Mouse (Mus musculus) hindbrain, embryonic 11.5 days (tissue): ENCODE data around the gene Ttc33. TPM values are rescaled to one million over a fixed set of nuclear protein-coding genes. Genes with fewer than 3 reads are reported as not detected.
"Not testable (repeated sequence)": the region's sequence is repeated elsewhere in the genome, so short reads cannot be mapped to it uniquely, and the experiment has no call there.

ENCODE experiments used
- ATAC-seq: fragments of 200-750 bp; cut with Nextera tagmentation; 2 replicates; pipeline ENCODE4 v1.8.0; 2017; ENCODE audit warnings: mild to moderate bottlenecking, moderate TSS enrichment, moderate library complexity; ENCODE audit not compliant: low FRiP score
- DNase-seq: peaks from one replicate; pipeline ENCODE4 v3.0.0-alpha.2; 2015; ENCODE audit warnings: low spot score
- H3K27ac ChIP-seq: fragments of 300-500 bp; sonication (generic); 2 replicates; pipeline ENCODE4 v1.5.1; 2014; ENCODE audit warnings: mild to moderate bottlenecking, low read depth, low read length
- H3K27me3 ChIP-seq: fragments of 300-500 bp; sonication (generic); 2 replicates; pipeline ENCODE4 v1.6.1; 2014; ENCODE audit warnings: mild to moderate bottlenecking, low read length, moderate library complexity, mixed read lengths; ENCODE audit not compliant: control insufficient read depth, insufficient read depth
- H3K36me3 ChIP-seq: fragments of 300-500 bp; sonication (generic); 2 replicates; pipeline ENCODE4 v1.6.1; 2014; ENCODE audit warnings: mild to moderate bottlenecking, low read length, moderate library complexity, mixed read lengths; ENCODE audit not compliant: control insufficient read depth, insufficient read depth
- H3K4me1 ChIP-seq: fragments of 300-500 bp; sonication (generic); replicated peaks from 2 replicates; pipeline ENCODE4 v1.6.1; 2014; ENCODE audit warnings: low read length, mixed read lengths; ENCODE audit not compliant: control insufficient read depth, insufficient read depth
- H3K4me2 ChIP-seq: fragments of 300-500 bp; sonication (generic); replicated peaks from 2 replicates; pipeline ENCODE4 v1.6.1; 2014; ENCODE audit warnings: mild to moderate bottlenecking, low read depth, low read length
- H3K4me3 ChIP-seq: fragments of 300-500 bp; sonication (generic); 2 replicates; pipeline ENCODE4 v1.5.1; 2014; ENCODE audit warnings: low read depth, low read length
- H3K9ac ChIP-seq: fragments of 300-500 bp; sonication (generic); 2 replicates; pipeline ENCODE4 v1.6.1; 2014; ENCODE audit warnings: low read depth, low read length
- H3K9me3 ChIP-seq: fragments of 300-500 bp; sonication (generic); 2 replicates; pipeline ENCODE4 v1.6.1; 2016; ENCODE audit warnings: low read length; ENCODE audit not compliant: control insufficient read depth
- WGBS: fragments of 180-500 bp; shearing (Covaris S2); extraction: QIAGEN DNeasy Blood & Tissue Kit; methylation state at CpG from one replicate; pipeline ENCODE4 v1.1.7; 2014; 5-methylcytosine and 5-hydroxymethylcytosine counted together
- polyA plus RNA-seq: library from polyadenylated mRNA; unstranded; fragments of >200 nt; fragmentation: Nextera tagmentation; extraction: Ambion mirVana; gene quantifications from 2 replicates; pipeline ENCODE4 v1.2.1, GENCODE M21; 2014

Gene Ttc33
- polyA plus RNA-seq, 1 experiment from 2014 or later, result 50.6 TPM

- no peaks in the 10 kb centered on the region for H3K27me3 ChIP-seq
- H3K4me2 ChIP-seq, result no peak overlapping the region
- no peak overlapping the region for H3K9ac ChIP-seq
- WGBS, result 95% methylated on average over 6 of the region's 6 CpGs
- no peak overlapping the region for H3K27ac ChIP-seq
- DNase-seq, result no peak
- no peaks in the 10 kb centered on the region for H3K9me3 ChIP-seq
- ATAC-seq, result no peak
- no peaks in the 10 kb centered on the region for H3K4me1 ChIP-seq
- no peak overlapping the region for H3K4me3 ChIP-seq
- H3K36me3 ChIP-seq, result no peaks in the 10 kb centered on the region
Measured at GRCm38 (mm10) chr15:5194446-5194845, 9.1 kb downstream of the Ttc33 start.

- 84% methylated on average over 9 of the region's 9 CpGs for WGBS
Measured at GRCm38 (mm10) chr15:5194931-5195330, 9.6 kb downstream of the Ttc33 start.

GRCm38 (mm10) chr15:5195987-5196514, 10.7 kb downstream of the Ttc33 start:
- no peaks in the 10 kb centered on the region for H3K27me3 ChIP-seq
- DNase-seq, result no peak
- no peak for ATAC-seq
- no peak overlapping the region for H3K9ac ChIP-seq
- no peak overlapping the region for H3K4me2 ChIP-seq
- H3K4me1 ChIP-seq, result no peaks in the 10 kb centered on the region
- H3K4me3 ChIP-seq, result no peak overlapping the region
- H3K27ac ChIP-seq, result no peak overlapping the region
- WGBS, result 72% methylated on average over 4 of the region's 4 CpGs
- no peaks in the 10 kb centered on the region for H3K9me3 ChIP-seq
- no peaks in the 10 kb centered on the region for H3K36me3 ChIP-seq

More at GRCm38 (mm10) chr15:5194931-5195330, 9.6 kb downstream of the Ttc33 start:
- no peaks in the 10 kb centered on the region for H3K36me3 ChIP-seq
- H3K27me3 ChIP-seq, result no peaks in the 10 kb centered on the region
- no peak overlapping the region for H3K27ac ChIP-seq
- H3K9me3 ChIP-seq, result no peaks in the 10 kb centered on the region
- H3K4me3 ChIP-seq, result no peak overlapping the region
- DNase-seq, result no peak
- H3K9ac ChIP-seq, result no peak overlapping the region
- H3K4me1 ChIP-seq, result no peaks in the 10 kb centered on the region
- H3K4me2 ChIP-seq, result no peak overlapping the region
- ATAC-seq, result no peak

GRCm38 (mm10) chr15:5196691-5197090, 11.4 kb downstream of the Ttc33 start:
- Histone ChIP-seq H3K4me2 (no peak overlapping the region), H3K27me3 (no peaks in the 10 kb centered on the region), H3K9me3 (no peaks in the 10 kb centered on the region), H3K36me3 (no peaks in the 10 kb centered on the region), H3K4me1 (no peaks in the 10 kb centered on the region), H3K9ac (no peak overlapping the region), H3K27ac (no peak overlapping the region), H3K4me3 (no peak overlapping the region)
- no peak for ATAC-seq
- WGBS, result 62% methylated on average over 4 of the region's 4 CpGs
- DNase-seq, result no peak

- no peak for ATAC-seq
- no peak overlapping the region for H3K27ac ChIP-seq
Measured at GRCm38 (mm10) chr15:5205222-5205621, 19.9 kb downstream of the Ttc33 start.

GRCm38 (mm10) chr15:5209116-5209515, 23.8 kb downstream of the Ttc33 start:
- H3K4me2 ChIP-seq, result no peak overlapping the region
- no peaks in the 10 kb centered on the region for H3K27me3 ChIP-seq
- H3K36me3 ChIP-seq, result no peaks in the 10 kb centered on the region; the same call in 1 of the 2 replicates
- no peak overlapping the region for H3K9ac ChIP-seq
- no peak overlapping the region for H3K4me3 ChIP-seq
- DNase-seq, result no peak
- WGBS, result 95% methylated on average over 3 of the region's 3 CpGs
- H3K4me1 ChIP-seq, result no peaks in the 10 kb centered on the region
- no peaks in the 10 kb centered on the region for H3K9me3 ChIP-seq
- no peak overlapping the region for H3K27ac ChIP-seq
- ATAC-seq, result no peak

More at GRCm38 (mm10) chr15:5205222-5205621, 19.9 kb downstream of the Ttc33 start:
- DNase-seq, result no peak
- no peak overlapping the region for H3K9ac ChIP-seq
- no peaks in the 10 kb centered on the region for H3K9me3 ChIP-seq
- 90% methylated on average over 9 of the region's 9 CpGs for WGBS
- no peaks in the 10 kb centered on the region for H3K4me1 ChIP-seq
- no peaks in the 10 kb centered on the region for H3K36me3 ChIP-seq
- no peaks in the 10 kb centered on the region for H3K27me3 ChIP-seq
- H3K4me3 ChIP-seq, result no peak overlapping the region
- no peak overlapping the region for H3K4me2 ChIP-seq

GRCm38 (mm10) chr15:5220491-5220890, 35.2 kb downstream of the Ttc33 start:
- no peak overlapping the region for H3K4me2 ChIP-seq
- whole genome bisulfite sequencing, result 93% methylated on average over 6 of the region's 6 CpGs
- H3K27ac ChIP-seq, result no peak overlapping the region
- no peak overlapping the region for H3K4me3 ChIP-seq
- no peaks in the 10 kb centered on the region for H3K4me1 ChIP-seq
- DNase-seq (no peak), ATAC-seq (no peak)
- H3K9me3 ChIP-seq, result no peaks in the 10 kb centered on the region
- no peaks in the 10 kb centered on the region for H3K27me3 ChIP-seq
- H3K36me3 ChIP-seq, result no peaks in the 10 kb centered on the region
- no peak overlapping the region for H3K9ac ChIP-seq

GRCm38 (mm10) chr15:5230746-5231145, 45.4 kb downstream of the Ttc33 start:
- not testable (repeated sequence) for H3K36me3 ChIP-seq, H3K4me1 ChIP-seq, H3K27me3 ChIP-seq, DNase-seq, H3K9me3 ChIP-seq, H3K27ac ChIP-seq, H3K4me3 ChIP-seq, ATAC-seq, H3K4me2 ChIP-seq, H3K9ac ChIP-seq
- WGBS, result 89% methylated on average over 10 of the region's 10 CpGs

- no peak overlapping the region for H3K9ac ChIP-seq
- DNase-seq, result no peak
- no peak for ATAC-seq
- 91% methylated on average over 16 of the region's 16 CpGs for WGBS
- H3K36me3 ChIP-seq, result no peaks in the 10 kb centered on the region
- H3K9me3 ChIP-seq, result no peaks in the 10 kb centered on the region
- H3K4me3 ChIP-seq, result no peak overlapping the region
- H3K27ac ChIP-seq, result no peak overlapping the region
- H3K4me2 ChIP-seq, result no peak overlapping the region
- H3K27me3 ChIP-seq, result no peaks in the 10 kb centered on the region
- H3K4me1 ChIP-seq, result no peaks in the 10 kb centered on the region
Measured at GRCm38 (mm10) chr15:5234659-5235058, 49.3 kb downstream of the Ttc33 start.
